Mouse (Mus musculus) lung, embryonic 14.5 days (tissue): Measurements from ENCODE around the gene F3. TPM values are rescaled to one million over a fixed set of nuclear protein-coding genes. Genes with fewer than 3 reads are reported as not detected.

ENCODE experiments used
- ATAC-seq: fragments of 200-750 bp; cut with Nextera tagmentation; 2 replicates; pipeline ENCODE4 v1.8.0; 2017; ENCODE audit warnings: mild to moderate bottlenecking, moderate TSS enrichment, moderate library complexity; ENCODE audit not compliant: insufficient read depth
- DNase-seq: peaks from one replicate; pipeline ENCODE4 v3.0.0-alpha.2; 2015
- H3K27ac ChIP-seq: fragments of 300-500 bp; sonication (generic); 2 replicates; pipeline ENCODE4 v1.5.1; 2014; ENCODE audit warnings: low read depth, mild to moderate bottlenecking, moderate library complexity
- H3K27me3 ChIP-seq: fragments of 300-500 bp; sonication (generic); 2 replicates; pipeline ENCODE4 v1.6.1; 2014; ENCODE audit warnings: low read length, control low read depth; ENCODE audit not compliant: insufficient read depth
- H3K36me3 ChIP-seq: fragments of 300-500 bp; sonication (generic); 2 replicates; pipeline ENCODE4 v1.6.1; 2014; ENCODE audit warnings: control low read depth; ENCODE audit not compliant: insufficient read depth
- H3K4me1 ChIP-seq: fragments of 300-500 bp; sonication (generic); 2 replicates; pipeline ENCODE4 v1.6.1; 2014; ENCODE audit warnings: antibody characterized with exemption, control low read depth; ENCODE audit not compliant: insufficient read depth
- H3K4me2 ChIP-seq: fragments of 300-500 bp; sonication (generic); 2 replicates; pipeline ENCODE4 v1.6.1; 2014; ENCODE audit warnings: mild to moderate bottlenecking
- H3K4me3 ChIP-seq: fragments of 300-500 bp; sonication (generic); 2 replicates; pipeline ENCODE4 v1.5.1; 2014; ENCODE audit warnings: low read depth, low read length
- H3K9ac ChIP-seq: fragments of 300-500 bp; sonication (generic); 2 replicates; pipeline ENCODE4 v1.6.1; 2014
- H3K9me3 ChIP-seq: fragments of 300-500 bp; sonication (generic); 2 replicates; pipeline ENCODE4 v1.6.1; 2016; ENCODE audit warnings: low read depth, low read length, control low read depth
- CTCF ChIP-seq: IDR thresholded peaks from 2 replicates; pipeline ENCODE4 v1.5.1; 2016; ENCODE audit warnings: antibody characterized with exemption, low read depth
- WGBS: fragments of 180-500 bp; shearing (Covaris S2); extraction: QIAGEN DNeasy Blood & Tissue Kit; methylation state at CpG from one replicate; pipeline ENCODE4 v1.1.7; 2014; 5-methylcytosine and 5-hydroxymethylcytosine counted together
- polyA plus RNA-seq: library from polyadenylated mRNA; unstranded; fragments of >200 nt; fragmentation: Nextera tagmentation; extraction: Ambion mirVana; gene quantifications from 2 replicates; pipeline ENCODE4 v1.2.1, GENCODE M21; 2014

F3 gene
- polyA plus RNA-seq, 1 experiment from 2014 or later = 16.1 TPM

- no peaks in the 10 kb centered on the region for H3K9me3 ChIP-seq
- peak; percentile 31 for DNase-seq
- peak overlapping the region; percentile 61 for H3K4me3 ChIP-seq
- peak overlapping the region; percentile 60 for H3K9ac ChIP-seq
- no peak overlapping the region for H3K27ac ChIP-seq
- H3K36me3 ChIP-seq = no peaks in the 10 kb centered on the region
- peak overlapping the region; percentile 93 for H3K4me2 ChIP-seq
- H3K27me3 ChIP-seq = peaks cover 5% of the 10 kb centered on the region; the same call in 1 of the 2 replicates
- WGBS = 5% methylated on average over 20 of the region's 20 CpGs
- ATAC-seq = no peak
- no peak for TF ChIP-seq CTCF
- H3K4me1 ChIP-seq = peaks cover 3% of the 10 kb centered on the region; the same call in 1 of the 2 replicates
These were observed 709 bp downstream of the F3 start for GRCm38 (mm10) chr3:121723968-121724524.

DNA sequence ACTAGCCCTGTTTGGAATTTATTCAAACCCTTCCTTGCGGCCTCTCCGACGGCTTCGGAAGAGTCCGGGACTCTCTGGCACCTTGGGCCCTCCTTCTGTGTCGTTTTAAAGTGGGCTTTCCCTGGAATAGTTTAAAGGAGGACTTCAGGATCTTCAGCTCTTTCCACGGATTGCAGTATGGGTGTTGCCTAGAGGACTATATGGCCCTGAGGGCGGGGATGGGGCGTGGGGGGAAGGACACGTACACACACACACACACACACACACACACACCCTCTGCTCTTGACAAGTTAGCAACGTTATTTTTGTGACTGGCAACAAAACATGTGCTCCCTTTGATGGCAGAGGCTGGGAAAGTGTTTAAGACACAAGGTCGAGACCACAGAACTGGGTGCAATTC, 1.2 kb downstream of the F3 start:
- no peak for TF ChIP-seq CTCF
- H3K4me3 ChIP-seq = peak overlapping the region; percentile 61
- peaks cover 3% of the 10 kb centered on the region; the same call in 1 of the 2 replicates for H3K4me1 ChIP-seq
- peaks cover 5% of the 10 kb centered on the region; the same call in 1 of the 2 replicates for H3K27me3 ChIP-seq
- peak overlapping the region; percentile 93 for H3K4me2 ChIP-seq
- DNase-seq (no peak), ATAC-seq (no peak)
- peak overlapping the region; percentile 26; the same call in 1 of the 2 replicates for H3K9ac ChIP-seq
- peaks cover 1% of the 10 kb centered on the region; the same call in 1 of the 2 replicates for H3K36me3 ChIP-seq
- H3K9me3 ChIP-seq = no peaks in the 10 kb centered on the region
- no peak overlapping the region for H3K27ac ChIP-seq
- WGBS = 27% methylated on average over 12 of the region's 12 CpGs

DNA sequence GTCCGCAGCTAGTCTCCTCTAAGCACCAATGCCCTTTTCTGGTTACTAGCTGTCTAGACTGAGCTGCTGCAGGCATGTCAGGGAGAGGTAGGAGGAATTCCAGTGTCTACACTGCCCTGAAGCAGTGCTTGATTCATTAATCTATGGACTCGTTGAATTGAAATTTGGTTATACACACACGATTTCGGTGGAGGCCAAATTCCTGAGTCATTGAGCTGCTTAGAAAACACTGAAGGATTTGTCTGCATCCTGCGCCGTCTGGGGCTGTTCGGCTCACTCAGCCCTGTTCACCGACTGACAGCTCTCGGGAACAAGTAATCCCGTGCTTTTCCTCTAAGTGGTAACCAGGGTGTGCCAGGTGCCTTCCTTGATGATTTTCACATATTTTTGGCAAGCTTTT, 2.3 kb downstream of the F3 start:
- no peak for TF ChIP-seq CTCF
- 70% methylated on average over 10 of the region's 10 CpGs for WGBS
- Histone ChIP-seq H3K4me1 (peaks cover 3% of the 10 kb centered on the region; the same call in 1 of the 2 replicates), H3K4me3 (no peak overlapping the region), H3K36me3 (peaks cover 7% of the 10 kb centered on the region; the same call in 1 of the 2 replicates), H3K27ac (no peak overlapping the region), H3K4me2 (peak overlapping the region; percentile 93; the same call in 1 of the 2 replicates), H3K9ac (no peak overlapping the region), H3K9me3 (no peaks in the 10 kb centered on the region), H3K27me3 (peaks cover 5% of the 10 kb centered on the region; the same call in 1 of the 2 replicates)
- DNase-seq = no peak
- ATAC-seq = no peak

- H3K4me2 ChIP-seq = no peak overlapping the region
- TF ChIP-seq CTCF = no peak
- no peaks in the 10 kb centered on the region for H3K9me3 ChIP-seq
- H3K4me3 ChIP-seq = no peak overlapping the region
- no peaks in the 10 kb centered on the region for H3K4me1 ChIP-seq
- no peak overlapping the region for H3K9ac ChIP-seq
- 72% methylated on average over 4 of the region's 4 CpGs for WGBS
- no peak for ATAC-seq
- H3K36me3 ChIP-seq = peaks cover 27% of the 10 kb centered on the region; the same call in 1 of the 2 replicates
- no peak for DNase-seq
- H3K27ac ChIP-seq = no peak overlapping the region
- H3K27me3 ChIP-seq = no peaks in the 10 kb centered on the region
These were observed 6.3 kb downstream of the F3 start for GRCm38 (mm10) chr3:121729678-121730077.

DNA sequence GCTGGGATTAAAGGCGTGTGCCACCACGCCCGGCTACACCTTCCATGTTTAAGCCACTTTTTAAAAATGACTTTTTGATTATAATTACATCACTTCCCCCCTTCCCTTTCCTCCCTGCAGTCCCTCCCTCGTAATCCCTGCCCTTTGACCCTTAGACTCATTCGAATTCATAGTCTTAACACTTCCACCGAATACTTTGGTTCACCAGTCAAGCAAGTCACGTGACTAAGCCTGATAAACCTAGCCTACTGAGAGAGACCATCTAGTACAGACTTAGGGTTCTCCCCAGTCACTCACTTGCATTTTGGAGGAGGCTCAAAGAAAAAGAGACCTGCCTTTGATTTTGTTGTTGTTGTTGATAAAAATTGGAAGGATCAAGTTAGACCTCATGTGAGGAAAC, 12.2 kb downstream of the F3 start:
- no peaks in the 10 kb centered on the region for H3K9me3 ChIP-seq
- 60% methylated on average over 7 of the region's 7 CpGs for WGBS
- H3K27ac ChIP-seq = peak overlapping the region; percentile 79; the same call in 1 of the 2 replicates
- H3K27me3 ChIP-seq = no peaks in the 10 kb centered on the region
- H3K9ac ChIP-seq = no peak overlapping the region
- ATAC-seq (no peak), DNase-seq (no peak)
- H3K4me3 ChIP-seq = no peak overlapping the region
- no peak for TF ChIP-seq CTCF
- no peak overlapping the region for H3K4me2 ChIP-seq
- H3K36me3 ChIP-seq = peaks cover 20% of the 10 kb centered on the region; the same call in 1 of the 2 replicates
- H3K4me1 ChIP-seq = peaks cover 15% of the 10 kb centered on the region

GRCm38 (mm10) chr3:121736025-121736744, 12.8 kb downstream of the F3 start:
- peak; percentile 93 for DNase-seq
- Histone ChIP-seq H3K4me1 (peaks cover 15% of the 10 kb centered on the region), H3K9ac (no peak overlapping the region), H3K27ac (peak overlapping the region; percentile 79), H3K4me2 (peak overlapping the region; percentile 41), H3K4me3 (no peak overlapping the region), H3K27me3 (no peaks in the 10 kb centered on the region), H3K36me3 (peaks cover 20% of the 10 kb centered on the region; the same call in 1 of the 2 replicates), H3K9me3 (no peaks in the 10 kb centered on the region)
- peak; percentile 90 for TF ChIP-seq CTCF
- 16% methylated on average over 18 of the region's 18 CpGs for WGBS
- ATAC-seq = peak; percentile 83

- no peak overlapping the region for H3K4me2 ChIP-seq
- no peaks in the 10 kb centered on the region for H3K27me3 ChIP-seq
- TF ChIP-seq CTCF = peak; percentile 64
- no peaks in the 10 kb centered on the region for H3K9me3 ChIP-seq
- ATAC-seq = no peak
- no peak overlapping the region for H3K4me3 ChIP-seq
- peak; percentile 56 for DNase-seq
- WGBS = 38% methylated on average over 1 of the region's 1 CpGs
- peaks cover 15% of the 10 kb centered on the region for H3K4me1 ChIP-seq
- no peak overlapping the region for H3K27ac ChIP-seq
- no peak overlapping the region for H3K9ac ChIP-seq
- peaks cover 10% of the 10 kb centered on the region; the same call in 1 of the 2 replicates for H3K36me3 ChIP-seq
These were observed 14.1 kb downstream of the F3 start for GRCm38 (mm10) chr3:121737453-121737852.
